Mouse (Mus musculus): ENCODE results near the gene Utp3.

Utp3 gene

DNA sequence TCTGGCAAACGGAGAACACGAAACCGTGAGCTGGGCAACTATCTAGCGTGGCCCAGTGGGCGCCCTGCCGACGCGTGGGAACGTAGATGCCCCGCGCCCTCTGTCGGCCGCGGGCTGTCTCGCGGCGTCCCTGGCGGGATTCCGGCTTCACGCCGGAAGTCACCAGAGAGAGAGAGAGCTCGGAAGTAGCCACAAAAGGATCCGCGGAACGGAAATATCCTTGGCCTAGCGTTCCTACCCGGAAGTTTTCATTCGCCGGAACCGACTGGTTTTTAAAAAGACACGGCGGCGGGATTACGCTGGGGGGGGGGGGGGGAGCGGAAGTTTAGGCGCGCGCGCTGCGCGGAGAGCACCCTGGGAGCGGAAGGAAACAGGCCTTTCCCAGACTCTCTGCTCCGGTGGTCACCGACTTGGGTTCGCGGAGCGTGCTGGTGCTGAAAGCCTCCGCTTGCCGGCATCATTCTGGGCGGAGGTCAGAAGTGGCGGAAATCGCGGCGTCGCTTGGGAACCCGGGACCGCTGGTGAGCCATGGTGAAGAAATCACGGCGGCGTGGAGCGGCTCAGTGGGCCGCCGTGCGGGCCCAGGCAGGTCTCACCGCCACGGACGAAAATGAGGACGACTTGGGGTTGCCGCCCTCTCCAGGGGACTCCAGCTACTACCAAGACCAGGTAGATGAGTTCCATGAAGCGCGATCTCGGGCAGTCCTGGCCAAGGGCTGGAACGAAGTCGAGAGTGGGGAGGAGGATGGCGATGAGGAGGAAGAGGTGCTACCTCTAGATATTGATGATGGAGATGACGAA, at the start of gene Utp3:
Utp3 (plus strand) TSS at position 377 of the 801 bp plus-strand sequence.
- peak; percentile 94 to 95 for DNase-seq

DNA sequence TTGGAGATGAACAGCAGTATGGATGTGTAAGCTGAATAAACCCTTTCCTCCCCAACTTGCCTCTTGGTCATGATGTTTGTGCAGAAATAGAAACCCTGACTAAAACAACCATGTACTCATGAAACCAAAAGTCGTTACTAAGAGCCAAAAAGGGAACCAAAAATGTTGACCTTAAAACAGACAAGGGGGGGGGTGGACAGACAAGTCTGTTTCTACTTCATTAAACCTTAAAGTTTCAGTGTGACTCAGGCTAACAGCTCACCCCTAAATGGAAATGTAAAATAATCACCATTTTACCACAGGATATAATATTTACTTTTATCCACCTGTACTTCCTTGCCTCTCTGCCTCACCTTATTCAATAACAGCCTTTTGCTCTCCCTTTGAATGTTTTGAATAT, 45.7 kb upstream of the Utp3 start:
- DNase-seq, result no peak

DNA sequence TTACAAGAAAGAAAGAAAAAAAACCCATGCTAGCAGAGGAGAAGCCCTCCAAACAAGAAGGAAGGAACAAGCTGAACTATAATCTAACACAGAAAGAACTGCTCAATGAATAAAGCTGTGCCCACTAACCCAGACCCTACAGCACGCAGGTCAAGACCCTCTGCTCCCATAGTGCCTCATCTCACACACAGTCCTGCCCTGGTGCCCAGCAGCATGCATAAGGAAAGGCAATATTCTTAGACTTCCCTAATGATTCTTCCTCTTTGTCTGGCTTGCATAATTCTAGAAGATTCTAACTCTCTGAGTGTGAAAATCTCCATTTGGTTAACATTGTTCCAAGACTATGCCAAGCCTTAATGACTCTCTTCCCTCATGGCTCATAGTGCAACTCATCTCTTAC, 45.3 kb upstream of the Utp3 start:
- no peak for DNase-seq

DNA sequence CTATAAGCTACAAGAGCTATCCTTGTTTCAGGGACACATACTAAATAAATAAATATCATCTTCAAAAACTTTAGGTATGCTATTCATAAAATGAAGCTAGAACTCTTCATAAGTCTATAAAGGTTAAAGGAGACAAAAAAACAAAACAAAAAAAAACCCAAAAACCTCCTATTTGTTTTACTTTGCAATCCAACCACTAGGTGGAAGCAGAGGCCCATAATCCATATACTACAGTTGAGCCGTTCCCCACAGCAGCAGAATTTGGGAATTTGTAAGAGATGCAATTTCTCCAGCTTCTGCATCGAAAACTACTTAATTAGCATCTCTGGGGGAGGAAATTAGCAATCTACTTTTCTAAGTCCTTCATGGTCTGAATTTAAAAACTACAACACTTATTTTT, 35.0 kb upstream of the Utp3 start:
- DNase-seq, result peak in 1 of 2 experiments; percentile 65

DNA sequence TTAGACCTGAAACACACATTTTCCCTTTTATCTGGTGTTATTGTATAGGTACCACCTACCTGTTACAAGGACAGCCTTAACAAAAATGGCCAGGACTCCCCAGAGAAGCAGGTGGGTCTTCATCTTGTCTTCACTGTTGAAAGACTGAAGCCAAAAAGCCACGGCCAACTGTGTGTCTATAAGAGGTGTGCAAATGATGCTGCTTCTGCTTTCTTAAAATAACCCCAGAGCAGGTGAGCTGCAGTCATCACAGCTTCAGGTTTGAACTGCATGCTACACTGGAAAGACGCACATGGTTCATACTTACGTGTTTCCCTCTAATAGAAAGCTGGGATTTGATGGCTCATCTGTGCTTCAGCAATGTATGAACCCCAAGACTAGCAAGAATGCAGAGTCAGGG, 26.6 kb upstream of the Utp3 start, which contains the start of gene Jchain:
Jchain (minus strand) TSS at position 235 of the 400 bp plus-strand sequence.
- no peak for DNase-seq

DNA sequence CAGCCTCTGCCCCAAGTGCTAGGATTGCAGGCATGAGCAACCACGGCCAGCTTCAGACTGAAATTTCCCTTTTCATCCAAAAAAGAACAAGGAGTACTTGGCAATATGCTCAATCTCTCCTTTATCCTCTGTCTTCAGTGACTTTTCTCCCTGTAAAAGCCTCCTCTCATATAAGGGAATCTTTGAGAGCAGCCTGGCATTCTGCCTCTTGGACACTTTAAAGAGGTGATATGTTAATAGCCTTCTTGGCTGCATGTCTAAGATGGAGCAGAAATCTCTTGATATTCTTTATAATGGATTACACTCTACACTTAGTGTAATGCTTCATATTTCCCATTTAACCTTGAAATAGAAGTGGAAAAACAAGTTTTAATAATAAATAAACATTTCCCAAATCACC, 23.4 kb upstream of the Utp3 start:
- no peak for DNase-seq

DNA sequence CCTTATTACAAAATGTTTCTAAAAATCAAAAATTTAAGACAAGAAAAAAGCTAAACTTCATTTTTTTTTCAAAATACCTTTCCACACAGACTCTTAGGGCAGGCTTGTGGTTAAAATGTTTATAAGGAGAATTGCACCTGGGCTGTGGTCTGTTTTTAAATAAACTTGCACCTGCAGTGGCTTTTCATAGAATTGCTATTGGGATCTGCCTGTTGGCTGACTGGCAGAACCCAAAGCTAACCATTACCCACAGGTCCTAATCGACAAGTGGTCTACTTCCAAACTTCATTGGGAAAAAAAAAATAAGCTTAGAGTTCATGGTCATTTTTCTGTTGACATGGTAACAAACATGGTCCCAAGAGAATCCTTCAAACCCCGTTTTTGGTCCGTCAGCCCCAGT, 19.6 kb upstream of the Utp3 start:
- DNase-seq, result no peak

DNA sequence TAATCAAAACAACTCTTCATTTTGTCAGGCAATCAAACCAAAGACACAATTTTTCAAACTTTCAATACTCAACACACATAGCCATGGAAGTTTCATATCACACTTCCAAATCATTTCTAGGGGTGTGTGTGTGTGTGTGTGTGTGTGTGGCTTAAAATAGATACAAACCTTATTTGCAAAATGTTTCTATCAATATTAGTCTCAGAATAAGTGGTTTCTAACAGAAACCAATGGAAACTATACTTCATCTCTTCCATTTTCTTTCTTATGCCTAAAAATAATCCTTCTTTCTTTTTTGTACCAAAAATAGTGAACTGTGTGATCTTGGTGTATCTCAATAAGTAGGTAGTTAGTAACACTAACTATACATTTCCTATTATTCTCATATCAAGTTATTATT, 13.4 kb upstream of the Utp3 start:
- no peak for DNase-seq

DNA sequence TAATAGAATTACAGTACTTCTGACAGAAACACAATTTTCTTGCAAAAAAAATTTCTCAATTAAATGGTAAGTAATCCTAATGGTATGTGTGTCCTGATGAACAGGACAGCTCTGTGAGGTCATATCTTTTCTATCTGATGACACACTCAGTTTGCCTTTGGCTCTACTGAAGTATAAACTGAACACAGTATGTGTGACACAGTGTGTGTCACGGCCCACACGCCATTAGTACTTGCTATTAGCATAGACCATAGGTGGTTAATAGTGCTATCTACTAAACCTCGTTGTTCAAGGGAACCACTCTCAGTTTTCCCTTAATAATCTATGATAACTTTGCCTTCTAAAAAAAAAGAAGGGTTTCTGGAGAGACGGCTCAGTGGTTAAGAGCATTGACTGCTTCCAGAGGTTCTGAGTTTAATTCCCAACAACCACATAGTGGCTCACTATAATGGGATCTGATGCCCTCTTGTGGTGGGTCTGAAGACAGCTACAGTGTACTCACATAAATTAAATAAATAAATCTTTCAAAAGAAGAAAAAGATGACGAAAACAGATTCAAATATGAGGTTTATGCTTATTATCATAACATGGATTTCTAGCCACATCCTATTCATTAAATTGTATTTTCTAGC, 11.5 kb upstream of the Utp3 start:
- DNase-seq, result peak; percentile 58 to 70

DNA sequence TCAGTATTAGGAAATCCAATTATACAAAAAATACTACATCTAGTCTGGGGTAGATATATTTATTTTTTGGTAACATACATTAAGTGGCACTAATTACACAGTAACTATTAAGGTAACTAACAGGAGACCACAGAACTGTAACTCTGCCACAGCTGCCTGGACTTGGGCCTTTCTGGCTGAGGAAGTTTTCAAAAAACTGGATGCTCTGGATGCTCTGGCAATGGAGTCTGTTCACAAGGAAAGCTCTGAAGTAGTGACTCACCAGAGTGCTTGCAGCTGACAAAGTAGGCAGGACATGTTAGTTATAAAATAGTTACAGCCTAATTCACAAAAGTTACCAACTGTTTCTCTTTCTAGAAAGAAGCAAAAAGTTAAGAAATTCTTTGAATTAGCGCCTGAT, 9.9 kb upstream of the Utp3 start:
- peak; percentile 12 to 55 for DNase-seq

DNA sequence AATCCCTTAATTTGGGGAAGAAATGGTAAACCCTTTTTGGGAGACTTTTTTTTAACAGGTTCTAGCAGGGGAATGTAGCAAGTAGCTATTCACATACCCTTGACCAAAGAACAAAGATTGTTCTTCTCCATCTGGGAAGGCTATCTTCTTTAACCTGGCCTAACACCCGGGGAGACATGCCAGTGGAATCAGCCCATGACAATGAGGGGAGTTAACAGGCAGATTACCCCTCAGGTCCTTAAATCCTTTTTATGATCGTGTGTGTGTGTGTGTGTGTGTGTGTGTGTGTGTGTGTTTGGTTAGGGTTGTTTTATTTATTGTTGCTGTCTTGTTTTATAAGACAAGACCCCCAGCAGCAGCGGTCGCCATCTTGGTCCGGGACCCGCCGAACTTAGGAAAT, 8.7 kb upstream of the Utp3 start:
- DNase-seq, result no peak

DNA sequence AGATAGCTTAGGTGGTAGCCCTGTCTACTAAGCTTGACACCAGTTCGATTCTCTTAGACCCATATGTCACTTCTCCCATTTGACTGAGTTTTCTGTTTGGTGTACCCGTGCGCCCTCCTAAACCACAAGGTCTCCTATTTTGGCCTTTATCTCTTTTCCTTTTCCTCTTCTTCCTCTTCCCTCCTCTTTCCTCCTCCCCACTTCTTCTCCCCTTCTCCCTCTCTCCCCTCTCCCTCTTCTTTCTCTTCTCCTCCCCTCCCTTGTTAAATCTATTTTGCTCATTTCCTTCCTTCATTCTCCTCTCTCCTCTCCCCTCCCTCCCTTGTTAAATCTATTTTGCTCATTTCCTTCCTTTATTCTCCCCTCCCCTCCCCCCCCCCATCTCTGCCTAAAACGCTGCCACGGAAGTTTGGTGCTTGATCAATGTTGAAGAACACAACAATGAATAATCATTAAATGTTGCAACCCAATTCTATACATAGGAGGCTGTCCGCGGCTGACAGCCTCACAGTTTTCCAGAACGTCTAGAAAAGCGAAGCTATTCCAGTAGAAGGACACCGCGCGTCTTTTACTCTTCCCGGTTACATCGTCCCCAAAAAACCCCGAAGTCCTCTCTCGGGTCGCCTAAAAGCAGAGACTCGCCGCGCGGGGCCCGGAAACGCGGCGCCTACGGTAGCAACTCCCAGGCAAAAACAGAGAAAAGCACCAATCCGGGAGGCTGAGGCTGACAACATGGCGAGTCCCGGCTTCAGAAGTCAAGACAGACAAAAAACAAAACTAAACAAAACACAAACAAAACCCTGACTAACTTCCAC, 784 bp upstream of the Utp3 start:
- no peak for DNase-seq

DNA sequence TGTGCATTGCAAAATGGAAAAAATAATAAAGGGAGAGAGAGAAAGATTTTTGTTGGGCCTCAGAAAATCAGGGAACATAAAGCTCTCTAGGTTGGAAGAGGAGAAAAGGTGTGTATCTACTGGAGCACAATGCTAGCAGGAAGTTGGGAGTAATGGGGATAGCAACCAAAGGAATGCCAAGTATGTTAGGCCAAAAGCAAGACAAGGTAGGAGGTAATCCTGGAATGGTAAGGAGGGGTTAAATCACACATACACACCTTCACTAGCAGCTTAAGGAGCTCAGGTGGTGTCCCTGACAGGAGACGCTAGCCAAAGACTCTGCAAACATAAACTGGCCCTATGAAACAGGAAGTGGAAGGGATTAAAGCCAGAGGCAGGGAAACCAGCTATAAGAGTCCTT, 4.7 kb downstream of the Utp3 start:
- DNase-seq, result no peak

DNA sequence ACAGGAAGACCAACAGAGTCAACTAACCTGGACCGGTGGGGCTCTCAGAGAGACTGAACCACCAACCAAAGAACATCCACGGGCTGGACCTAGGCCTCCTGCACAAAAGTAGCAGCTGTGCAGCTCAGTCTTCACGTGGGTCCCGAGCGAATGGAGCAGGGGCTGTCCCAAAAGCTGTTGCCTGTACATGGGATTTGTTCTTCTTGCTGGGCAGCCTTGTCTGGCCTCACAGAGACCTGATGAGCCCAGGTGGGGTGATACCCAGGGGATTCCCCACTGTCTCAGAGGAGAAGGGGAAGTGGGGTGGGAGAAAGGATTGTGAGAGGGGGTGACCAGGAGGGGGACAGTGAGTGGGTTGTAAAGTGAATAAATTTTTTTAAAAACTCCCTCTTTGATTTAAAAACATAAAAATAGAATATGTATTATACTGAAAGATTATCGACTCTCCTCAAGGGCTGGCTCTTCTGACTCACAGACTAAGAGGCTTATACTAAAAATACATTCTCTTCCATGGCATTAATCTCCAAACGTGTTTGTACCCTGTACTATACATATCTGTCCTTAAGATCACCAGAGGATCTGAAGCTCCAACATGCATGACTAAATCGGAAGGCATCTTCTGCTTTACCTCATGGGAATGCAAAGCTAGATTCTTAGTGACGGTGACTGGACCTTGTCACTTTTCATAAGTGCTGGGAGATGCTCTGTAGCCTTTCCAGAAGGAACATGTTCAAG, 7.0 kb downstream of the Utp3 start:
- DNase-seq, result no peak

DNA sequence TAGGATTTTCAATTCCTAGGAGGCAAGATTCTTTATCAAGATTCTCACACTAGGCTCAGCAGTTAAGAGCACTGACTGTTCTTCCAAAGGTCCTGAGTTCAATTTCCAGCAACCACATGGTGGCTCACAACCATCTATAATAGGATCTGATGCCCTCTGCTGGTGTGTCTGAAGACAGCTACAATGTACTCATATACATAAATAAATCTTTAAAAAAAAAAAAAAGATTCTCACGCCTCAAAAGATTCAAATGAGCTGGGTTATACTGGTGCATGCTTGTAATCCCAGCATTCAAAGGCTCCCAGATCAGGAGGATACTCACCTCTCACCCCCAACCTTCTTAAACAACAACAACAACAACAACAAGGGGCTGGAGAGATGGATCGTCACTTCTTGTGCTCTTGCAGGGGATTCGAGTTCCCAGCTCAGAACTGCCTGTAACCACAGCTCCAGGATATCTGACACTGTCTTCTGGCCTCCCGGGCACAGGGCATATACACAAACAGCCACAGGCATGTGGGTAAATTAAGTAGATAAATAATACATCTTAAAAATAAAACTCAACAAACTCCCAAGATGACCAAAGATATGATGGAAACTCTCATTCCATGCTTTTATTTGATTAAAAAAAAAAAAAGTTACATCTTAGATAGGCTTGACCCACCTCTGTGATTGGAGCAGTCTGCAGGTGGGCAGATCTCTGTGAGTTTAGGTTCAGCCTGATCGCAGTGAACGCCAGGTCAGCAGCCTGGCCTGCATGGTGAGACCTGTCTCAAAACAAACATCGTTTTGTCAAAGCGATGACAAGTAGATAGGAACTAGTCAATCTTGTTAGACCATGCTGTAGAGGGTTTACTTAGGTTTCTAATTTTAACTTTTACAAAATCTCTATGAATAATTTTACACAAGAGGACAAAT, 8.9 kb downstream of the Utp3 start:
- no peak for DNase-seq

DNA sequence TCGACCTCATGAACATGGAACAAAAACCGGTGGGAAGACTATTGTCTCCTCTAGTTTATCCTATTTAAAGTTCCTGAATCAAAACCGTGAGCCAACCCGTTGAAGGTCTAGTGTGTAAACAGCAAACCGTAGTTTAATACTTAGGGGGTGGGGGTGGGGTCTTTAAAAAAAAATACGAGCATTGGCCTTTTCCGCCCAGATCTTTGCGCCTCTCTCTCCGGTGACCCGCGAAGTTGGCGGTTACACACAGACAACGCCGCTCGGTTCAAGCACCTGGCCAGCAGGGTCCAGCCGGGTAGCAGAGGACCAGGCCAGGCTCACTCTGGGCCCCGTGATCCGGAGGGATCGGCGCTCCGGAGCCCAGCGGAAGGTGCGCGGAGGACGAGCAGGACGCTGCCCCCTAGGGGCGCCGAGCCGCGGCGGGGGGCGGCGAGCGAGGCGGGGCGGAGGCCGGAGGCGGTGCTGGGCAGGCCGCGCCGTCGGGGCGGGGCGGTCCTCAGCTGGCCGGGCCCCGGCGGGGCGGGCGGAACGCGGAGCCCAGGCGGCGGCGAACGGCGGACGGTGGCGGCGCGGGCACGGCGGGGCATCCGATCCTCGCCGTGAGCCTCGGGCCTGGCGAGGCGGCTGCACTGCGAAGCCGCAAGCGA, 10.4 kb downstream of the Utp3 start, which contains the start of gene Rufy3:
Rufy3 (plus strand) TSS at position 540 of the 647 bp plus-strand sequence.
- peak; percentile 82 to 95 for DNase-seq

DNA sequence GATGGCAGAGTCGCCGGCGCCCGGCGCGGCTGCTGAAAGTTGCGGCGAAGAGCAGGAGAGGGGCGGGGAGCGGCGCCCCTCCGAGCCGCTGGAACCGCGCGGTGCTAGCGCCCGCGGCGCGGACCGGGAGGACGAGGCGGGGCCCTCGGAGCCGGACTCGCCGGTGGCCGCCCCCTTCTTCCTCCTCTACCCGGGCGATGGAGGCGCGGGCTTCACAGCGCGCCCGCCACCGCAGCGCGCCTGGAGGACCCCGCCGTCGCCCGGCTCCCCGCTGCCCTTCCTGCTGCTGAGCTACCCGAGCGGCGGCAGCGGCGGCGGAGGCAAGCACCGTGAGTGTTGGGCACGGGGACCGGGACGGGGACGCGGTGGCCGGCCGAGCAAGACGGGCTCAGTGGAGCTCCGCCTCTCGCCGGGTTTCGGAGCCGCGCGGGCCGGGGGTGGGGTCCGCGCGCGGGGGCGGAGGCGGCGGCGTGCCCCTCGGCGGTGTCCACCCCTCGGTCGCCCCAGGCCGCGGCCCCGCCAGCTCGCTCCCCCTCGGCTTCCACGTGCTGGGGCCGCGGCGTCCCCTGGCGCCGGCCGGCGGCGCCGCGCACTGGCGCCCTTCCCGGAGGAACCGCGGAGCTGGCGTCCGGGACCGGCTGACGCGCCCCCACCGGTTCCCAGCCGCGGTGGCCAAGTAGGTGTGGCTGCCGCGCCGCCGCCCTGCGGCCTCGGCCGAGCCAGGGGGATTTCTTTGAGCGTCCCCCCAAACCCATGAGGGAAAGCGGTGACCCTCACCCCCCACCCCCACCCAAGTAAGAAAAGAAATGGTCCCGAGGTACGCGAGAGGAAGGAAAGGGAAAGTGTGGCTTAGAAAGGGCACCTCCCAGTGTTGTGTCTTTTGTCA, 11.1 kb downstream of the Utp3 start:
- DNase-seq, result peak; percentile 65 to 88

DNA sequence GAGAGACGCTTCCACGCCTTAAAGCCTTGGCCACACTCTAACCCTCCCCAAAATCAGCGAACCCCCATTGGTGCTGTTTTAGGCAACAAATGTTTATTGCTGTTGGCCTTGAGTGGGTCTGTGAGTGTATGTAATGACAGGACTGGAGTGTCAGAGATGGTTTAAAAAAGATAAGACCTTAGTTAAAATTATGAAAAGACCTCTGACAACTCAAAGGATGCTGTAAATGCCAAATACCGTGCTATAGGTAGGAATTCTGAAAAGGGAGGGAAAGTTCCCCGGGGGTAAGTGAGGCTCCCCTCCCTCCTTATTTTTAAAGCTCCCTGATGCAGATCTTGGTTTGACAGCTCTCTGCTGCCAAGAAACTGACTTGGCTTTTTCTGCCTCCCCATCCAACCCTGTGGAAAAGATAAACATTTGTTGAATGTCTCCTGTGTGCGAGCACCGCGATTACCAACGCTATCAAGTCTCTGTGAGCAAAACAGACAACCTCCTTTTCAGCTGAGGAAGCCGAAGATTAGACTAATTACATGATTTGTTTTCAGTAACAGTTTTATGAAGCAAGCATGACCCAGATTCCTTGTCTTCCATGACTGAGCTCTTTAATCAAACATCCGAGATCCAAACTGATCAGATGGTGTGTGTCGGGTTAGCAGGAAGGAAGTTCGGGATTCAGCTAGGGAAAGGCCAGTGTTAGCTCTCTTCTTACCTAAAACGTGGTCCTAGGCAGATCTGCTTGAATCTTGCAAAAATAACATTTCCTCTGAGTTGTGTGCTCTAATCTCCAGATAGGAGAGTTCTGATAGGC, 12.0 kb downstream of the Utp3 start:
- DNase-seq, result no peak

DNA sequence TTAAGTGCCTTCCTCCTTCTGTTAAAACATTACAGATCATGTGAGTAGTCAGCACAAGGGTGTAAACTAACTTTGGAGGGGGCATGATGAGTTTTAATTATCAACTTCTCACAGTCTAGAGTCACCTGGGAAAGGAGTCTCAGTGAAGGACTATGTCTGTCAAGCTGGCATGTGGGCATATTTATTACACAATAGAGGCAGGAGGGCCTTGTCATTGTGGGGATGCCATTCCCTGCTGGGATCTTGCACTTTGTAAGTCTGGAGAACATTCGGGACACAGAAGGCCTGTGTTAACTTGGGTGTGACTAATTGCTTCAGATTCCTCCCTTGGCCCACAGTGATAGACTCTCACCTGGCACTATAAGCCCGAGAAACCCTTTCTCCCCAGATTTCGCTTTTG, 15.3 kb downstream of the Utp3 start:
- peak; percentile 43 to 75 for DNase-seq

All from kidney, postnatal 25 days (tissue).